19 mouse cellular contexts compared by ENCODE assay signal in the genomic region with DNA sequence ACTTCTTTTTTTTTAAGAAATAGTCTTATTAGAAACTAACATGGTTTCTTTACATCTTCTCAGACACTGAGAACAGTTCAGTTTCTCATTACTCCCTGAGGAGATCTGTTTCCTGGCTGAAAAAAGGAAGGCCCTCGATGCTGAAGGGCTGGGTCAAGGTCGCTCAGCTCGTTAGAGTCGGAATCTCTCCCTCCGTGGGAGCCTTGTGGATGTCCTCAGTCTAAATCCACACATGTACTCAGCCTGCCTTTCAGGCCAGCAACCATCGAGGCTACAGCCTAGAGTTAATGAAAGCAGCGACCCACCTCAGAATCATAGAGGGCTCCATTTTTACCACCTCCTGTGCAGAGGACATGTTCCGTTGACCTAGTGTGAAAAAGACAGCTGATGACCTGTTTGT.
"Had no signal": no experiment of that assay in that cellular context is flagged by ENCODE, and none has a peak within 500 bp of the region (broad histone marks: within the 10 kb centered on the region; RNA-seq: fewer than 3 reads in every experiment).

No protein-coding gene starts in this region.

- H3K27ac ChIP-seq: hindbrain, embryonic 14.5 days; hindbrain, postnatal 0 days; kidney, embryonic 15.5 days; kidney, postnatal 0 days; limb, embryonic 13.5 days; limb, embryonic 15.5 days; liver, embryonic 12.5 days had no signal

- H3K27me3 ChIP-seq: limb, embryonic 15.5 days; liver, embryonic 12.5 days had no signal

- H3K9me3 ChIP-seq: kidney, embryonic 15.5 days; limb, embryonic 13.5 days; limb, embryonic 15.5 days; liver, embryonic 12.5 days had no signal

- H3K9ac ChIP-seq: hindbrain, embryonic 14.5 days; kidney, embryonic 15.5 days; limb, embryonic 13.5 days; limb, embryonic 15.5 days; liver, embryonic 12.5 days had no signal

- H3K4me2 ChIP-seq: heart, embryonic 11.5 days; hindbrain, embryonic 14.5 days; kidney, embryonic 15.5 days; limb, embryonic 13.5 days; limb, embryonic 15.5 days; liver, embryonic 12.5 days had no signal

- ATAC-seq: hindbrain, postnatal 0 days; intestine, embryonic 16.5 days; liver, embryonic 12.5 days had no signal

- H3K36me3 ChIP-seq: kidney, embryonic 15.5 days; limb, embryonic 13.5 days; limb, embryonic 15.5 days; liver, embryonic 12.5 days had no signal

- H3K4me3 ChIP-seq: kidney, embryonic 15.5 days; limb, embryonic 13.5 days; limb, embryonic 15.5 days; liver, embryonic 12.5 days had no signal

- DNase-seq: gastrocnemius, postnatal 14 days; gastrocnemius, postnatal 36 days; kidney, adult 11 months; kidney, adult 2 months; kidney, adult 9 months; kidney, postnatal 14 days; kidney, postnatal 36 days; layer of hippocampus, adult 9-11 months; layer of hippocampus, postnatal 36 days; left cerebral cortex, postnatal 4 days had no signal
